Mouse (Mus musculus): Measurements from ENCODE around the gene Gm13199.

The Gm13199 gene

GRCm38 (mm10) chr2:5862834-5863233, at the start of gene Gm13199:
Gene Gm13199 (minus strand): TSS chr2:5862934.
- DNase-seq (ENCODE audit: low spot score in 2 of 2) = no peak

GRCm38 (mm10) chr2:5911282-5911965, 48.7 kb upstream of the Gm13199 start:
- DNase-seq (ENCODE audit: low spot score in 2 of 2) = no peak

GRCm38 (mm10) chr2:5906625-5907024, 43.9 kb upstream of the Gm13199 start:
- peak in 1 of 2 experiments; percentile 14 for DNase-seq (ENCODE audit: low spot score in 2 of 2)

- no peak for DNase-seq (ENCODE audit: low spot score in 2 of 2)
These were observed 43.4 kb upstream of the Gm13199 start for GRCm38 (mm10) chr2:5906092-5906491.

- DNase-seq (ENCODE audit: low spot score in 2 of 2) = no peak
These were observed 37.4 kb upstream of the Gm13199 start for GRCm38 (mm10) chr2:5900145-5900544.

GRCm38 (mm10) chr2:5894843-5895570, 32.3 kb upstream of the Gm13199 start, which contains the start of gene Sec61a2:
Gene Sec61a2 (minus strand): TSS chr2:5895432.
- DNase-seq (ENCODE audit: low spot score in 2 of 2) = peak; percentile 93 to 97

GRCm38 (mm10) chr2:5894296-5894695, 31.6 kb upstream of the Gm13199 start:
- DNase-seq (ENCODE audit: low spot score in 2 of 2) = no peak

- no peak for DNase-seq (ENCODE audit: low spot score in 2 of 2)
These were observed 26.7 kb upstream of the Gm13199 start for GRCm38 (mm10) chr2:5889412-5889811.

- DNase-seq (ENCODE audit: low spot score in 2 of 2) = no peak
These were observed 26.1 kb upstream of the Gm13199 start for GRCm38 (mm10) chr2:5888865-5889264.

- no peak for DNase-seq (ENCODE audit: low spot score in 2 of 2)
These were observed 14.7 kb upstream of the Gm13199 start for GRCm38 (mm10) chr2:5877446-5877845.

- no peak for DNase-seq (ENCODE audit: low spot score in 2 of 2)
These were observed 7.0 kb upstream of the Gm13199 start for GRCm38 (mm10) chr2:5869746-5870145.

- DNase-seq (ENCODE audit: low spot score in 2 of 2) = no peak
These were observed 4.9 kb upstream of the Gm13199 start for GRCm38 (mm10) chr2:5867681-5868080.

- no peak for DNase-seq (ENCODE audit: low spot score in 2 of 2)
These were observed 10.9 kb downstream of the Gm13199 start for GRCm38 (mm10) chr2:5851866-5852265.

GRCm38 (mm10) chr2:5851116-5851515, 11.6 kb downstream of the Gm13199 start:
- no peak for DNase-seq (ENCODE audit: low spot score in 2 of 2)

GRCm38 (mm10) chr2:5845826-5846225, 16.9 kb downstream of the Gm13199 start:
- DNase-seq (ENCODE audit: low spot score in 2 of 2) = no peak

GRCm38 (mm10) chr2:5844873-5845631, 17.7 kb downstream of the Gm13199 start, which contains the start of the genes Nudt5 and Cdc123:
Gene Nudt5 (plus strand): TSS chr2:5845019.
Gene Cdc123 (minus strand): TSS chr2:5845164.
- DNase-seq (ENCODE audit: low spot score in 2 of 2) = peak; percentile 87 to 92

- DNase-seq (ENCODE audit: low spot score in 2 of 2) = no peak
These were observed 18.4 kb downstream of the Gm13199 start for GRCm38 (mm10) chr2:5844181-5844872.

- no peak for DNase-seq (ENCODE audit: low spot score in 2 of 2)
These were observed 21.9 kb downstream of the Gm13199 start for GRCm38 (mm10) chr2:5840815-5841214.

- no peak for DNase-seq (ENCODE audit: low spot score in 2 of 2)
These were observed 37.3 kb downstream of the Gm13199 start for GRCm38 (mm10) chr2:5825265-5825913.

- DNase-seq (ENCODE audit: low spot score in 2 of 2) = no peak
These were observed 38.0 kb downstream of the Gm13199 start for GRCm38 (mm10) chr2:5824685-5825084.

- no peak for DNase-seq (ENCODE audit: low spot score in 2 of 2)
These were observed 38.5 kb downstream of the Gm13199 start for GRCm38 (mm10) chr2:5824213-5824612.
